Mouse (Mus musculus): ENCODE data around the gene Dcbld1. TPM values are rescaled to one million over a fixed set of nuclear protein-coding genes. Genes with fewer than 3 reads are reported as not detected.
"Not testable (repeated sequence)": the region's sequence is repeated elsewhere in the genome, so short reads cannot be mapped to it uniquely, and the experiment has no call there.

The Dcbld1 gene
- total and polyA plus RNA-seq, 2 experiments, result 2.3 to 3.1 TPM

GRCm38 (mm10) chr10:52331007-52331406, 97.6 kb downstream of the Dcbld1 start:
- Histone ChIP-seq H3K79me2 (ENCODE audit: control insufficient read depth, insufficient read depth, low read length) (no peaks in the 10 kb centered on the region), H3K4me1 (ENCODE audit: control insufficient read depth, insufficient read depth, low read length) (no peaks in the 10 kb centered on the region), H3K27ac (replicated peaks; ENCODE audit: insufficient read depth, low read depth, low read length) (no peak overlapping the region), H3K9ac (ENCODE audit: low read depth, low read length) (no peak overlapping the region), H3K27me3 (ENCODE audit: control insufficient read depth, insufficient read depth, low read length) (no peaks in the 10 kb centered on the region), H3K4me3 (ENCODE audit: insufficient read depth, low read depth, low read length) (no peak overlapping the region), H3K36me3 (ENCODE audit: control insufficient read depth, insufficient read depth, low read length) (peaks cover 3% of the 10 kb centered on the region)
- no peak for TF ChIP-seq POLR2A (IDR thresholded peaks at IDR 0.05; ENCODE audit: extremely low read depth, insufficient read depth, low read length)
- peak; percentile 29; the same call in 1 of the 2 replicates for TF ChIP-seq CTCF (IDR thresholded peaks at IDR 0.05; ENCODE audit: low read depth, low read length)
- 10% methylated on average over 1 of the region's 1 CpGs for WGBS
- DNase-seq (ENCODE audit: extremely low read depth, low read depth, low spot score), result peak; percentile 30

- H3K4me1 ChIP-seq (ENCODE audit: control insufficient read depth, insufficient read depth, low read length); H3K27ac ChIP-seq (replicated peaks; ENCODE audit: insufficient read depth, low read depth, low read length); H3K79me2 ChIP-seq (ENCODE audit: control insufficient read depth, insufficient read depth, low read length); H3K27me3 ChIP-seq (ENCODE audit: control insufficient read depth, insufficient read depth, low read length); H3K9ac ChIP-seq (ENCODE audit: low read depth, low read length); H3K4me3 ChIP-seq (ENCODE audit: insufficient read depth, low read depth, low read length): not testable (repeated sequence)
- H3K36me3 ChIP-seq (ENCODE audit: control insufficient read depth, insufficient read depth, low read length), result peaks cover 39% of the 10 kb centered on the region
- WGBS, result over 99% methylated on average over 4 of the region's 4 CpGs
- DNase-seq (ENCODE audit: extremely low read depth, low read depth, low spot score), result peak; percentile 15
Measured at GRCm38 (mm10) chr10:52343324-52343723, 109.9 kb downstream of the Dcbld1 start.

GRCm38 (mm10) chr10:52353184-52353583, 119.8 kb downstream of the Dcbld1 start:
- no peak overlapping the region for H3K9ac ChIP-seq (ENCODE audit: low read depth, low read length)
- no peaks in the 10 kb centered on the region for H3K4me1 ChIP-seq (ENCODE audit: control insufficient read depth, insufficient read depth, low read length)
- TF ChIP-seq POLR2A (IDR thresholded peaks at IDR 0.05; ENCODE audit: extremely low read depth, insufficient read depth, low read length) (no peak), CTCF (IDR thresholded peaks at IDR 0.05; ENCODE audit: low read depth, low read length) (peak; percentile 19; the same call in 1 of the 2 replicates)
- H3K27me3 ChIP-seq (ENCODE audit: control insufficient read depth, insufficient read depth, low read length), result no peaks in the 10 kb centered on the region
- H3K79me2 ChIP-seq (ENCODE audit: control insufficient read depth, insufficient read depth, low read length), result no peaks in the 10 kb centered on the region; the same call in 1 of the 2 replicates
- H3K4me3 ChIP-seq (ENCODE audit: insufficient read depth, low read depth, low read length), result no peak overlapping the region
- 91% methylated on average over 9 of the region's 9 CpGs for WGBS
- H3K36me3 ChIP-seq (ENCODE audit: control insufficient read depth, insufficient read depth, low read length), result peaks cover 36% of the 10 kb centered on the region
- no peak for DNase-seq (ENCODE audit: extremely low read depth, low read depth, low spot score)
- H3K27ac ChIP-seq (replicated peaks; ENCODE audit: insufficient read depth, low read depth, low read length), result no peak overlapping the region

- Histone ChIP-seq H3K36me3 (ENCODE audit: control insufficient read depth, insufficient read depth, low read length) (peaks cover 14% of the 10 kb centered on the region), H3K4me3 (ENCODE audit: insufficient read depth, low read depth, low read length) (no peak within 1 kb of the TSS), H3K79me2 (ENCODE audit: control insufficient read depth, insufficient read depth, low read length) (no peaks in the 10 kb centered on the region; the same call in 1 of the 2 replicates), H3K27me3 (ENCODE audit: control insufficient read depth, insufficient read depth, low read length) (no peaks in the 10 kb centered on the region), H3K4me1 (ENCODE audit: control insufficient read depth, insufficient read depth, low read length) (peaks cover 16% of the 10 kb centered on the region), H3K27ac (replicated peaks; ENCODE audit: insufficient read depth, low read depth, low read length) (peak within 1 kb of the TSS; percentile 20; the same call in 1 of the 2 replicates), H3K9ac (ENCODE audit: low read depth, low read length) (no peak within 1 kb of the TSS)
- WGBS, result 82% methylated on average over 2 of the region's 2 CpGs
- no peak for DNase-seq (ENCODE audit: extremely low read depth, low read depth, low spot score)
- TF ChIP-seq CTCF (IDR thresholded peaks at IDR 0.05; ENCODE audit: low read depth, low read length) (no peak), POLR2A (IDR thresholded peaks at IDR 0.05; ENCODE audit: extremely low read depth, insufficient read depth, low read length) (no peak)
Measured at GRCm38 (mm10) chr10:52358467-52358866, 125.0 kb downstream of the Dcbld1 start, which contains the start of gene Gm26741. Gene Gm26741 (plus strand): TSS chr10:52358767.

GRCm38 (mm10) chr10:52360241-52360735, 126.9 kb downstream of the Dcbld1 start:
- no peak for TF ChIP-seq CTCF (IDR thresholded peaks at IDR 0.05; ENCODE audit: low read depth, low read length)
- TF ChIP-seq POLR2A (IDR thresholded peaks at IDR 0.05; ENCODE audit: extremely low read depth, insufficient read depth, low read length), result no peak
- 19% methylated on average over 4 of the region's 4 CpGs for WGBS
- peak overlapping the region; percentile 58 for H3K27ac ChIP-seq (replicated peaks; ENCODE audit: insufficient read depth, low read depth, low read length)
- no peak overlapping the region for H3K9ac ChIP-seq (ENCODE audit: low read depth, low read length)
- no peak overlapping the region for H3K4me3 ChIP-seq (ENCODE audit: insufficient read depth, low read depth, low read length)
- peaks cover 12% of the 10 kb centered on the region for H3K36me3 ChIP-seq (ENCODE audit: control insufficient read depth, insufficient read depth, low read length)
- peak; percentile 69 for DNase-seq (ENCODE audit: extremely low read depth, low read depth, low spot score)
- no peaks in the 10 kb centered on the region for H3K27me3 ChIP-seq (ENCODE audit: control insufficient read depth, insufficient read depth, low read length)
- no peaks in the 10 kb centered on the region; the same call in 1 of the 2 replicates for H3K79me2 ChIP-seq (ENCODE audit: control insufficient read depth, insufficient read depth, low read length)
- H3K4me1 ChIP-seq (ENCODE audit: control insufficient read depth, insufficient read depth, low read length), result peaks cover 16% of the 10 kb centered on the region

- Histone ChIP-seq H3K9ac (ENCODE audit: low read depth, low read length) (no peak overlapping the region), H3K79me2 (ENCODE audit: control insufficient read depth, insufficient read depth, low read length) (no peaks in the 10 kb centered on the region; the same call in 1 of the 2 replicates), H3K27ac (replicated peaks; ENCODE audit: insufficient read depth, low read depth, low read length) (peak overlapping the region; percentile 64), H3K4me3 (ENCODE audit: insufficient read depth, low read depth, low read length) (no peak overlapping the region), H3K4me1 (ENCODE audit: control insufficient read depth, insufficient read depth, low read length) (peaks cover 16% of the 10 kb centered on the region), H3K27me3 (ENCODE audit: control insufficient read depth, insufficient read depth, low read length) (no peaks in the 10 kb centered on the region), H3K36me3 (ENCODE audit: control insufficient read depth, insufficient read depth, low read length) (peaks cover 9% of the 10 kb centered on the region)
- DNase-seq (ENCODE audit: extremely low read depth, low read depth, low spot score), result peak; percentile 93
- TF ChIP-seq CTCF (IDR thresholded peaks at IDR 0.05; ENCODE audit: low read depth, low read length) (no peak), POLR2A (IDR thresholded peaks at IDR 0.05; ENCODE audit: extremely low read depth, insufficient read depth, low read length) (no peak)
- 38% methylated on average over 9 of the region's 9 CpGs for WGBS
Measured at GRCm38 (mm10) chr10:52360862-52361609, 127.6 kb downstream of the Dcbld1 start.
